Mouse (Mus musculus) liver, postnatal 0 days (tissue): ENCODE measurements at regions not wholly inside any gene's neighbourhood (a gene's known extent, or its start where the extent isn't known, plus 50 kb on each side); places are given as distances from the start of the nearest gene placed in this dataset.

ENCODE experiments used
- ATAC-seq: fragments of 200-750 bp; cut with Nextera tagmentation; 2 replicates; pipeline ENCODE4 v1.8.0; 2017; ENCODE audit warnings: mild to moderate bottlenecking, moderate library complexity
- DNase-seq: peaks from one replicate; pipeline ENCODE4 v3.0.0-alpha.2; 2016
- H3K27ac ChIP-seq: fragments of 300-500 bp; sonication (generic); 2 replicates; pipeline ENCODE4 v1.5.1; 2014; ENCODE audit warnings: antibody characterized with exemption, moderate library complexity, mild to moderate bottlenecking, low read depth
- H3K27me3 ChIP-seq: fragments of 300-500 bp; sonication (generic); 2 replicates; pipeline ENCODE4 v1.6.1; 2014; ENCODE audit warnings: low read length, control low read depth, mixed read lengths; ENCODE audit not compliant: insufficient read depth
- H3K36me3 ChIP-seq: fragments of 300-500 bp; sonication (generic); replicated peaks from 2 replicates; pipeline ENCODE4 v1.6.1; 2014; ENCODE audit warnings: mild to moderate bottlenecking, control low read depth, low read length, moderate library complexity, mixed read lengths; ENCODE audit not compliant: insufficient read depth
- H3K4me1 ChIP-seq: fragments of 300-500 bp; sonication (generic); 2 replicates; pipeline ENCODE4 v1.6.1; 2014; ENCODE audit warnings: antibody characterized with exemption, mild to moderate bottlenecking, control low read depth; ENCODE audit not compliant: insufficient read depth
- H3K4me2 ChIP-seq: fragments of 300-500 bp; sonication (generic); 2 replicates; pipeline ENCODE4 v1.6.1; 2014; ENCODE audit warnings: low read depth, mild to moderate bottlenecking, low read length, moderate library complexity, mixed read lengths
- H3K4me3 ChIP-seq: fragments of 300-500 bp; sonication (generic); 2 replicates; pipeline ENCODE4 v1.5.1; 2014; ENCODE audit warnings: low read depth, low read length
- H3K9ac ChIP-seq: fragments of 300-500 bp; sonication (generic); replicated peaks from 2 replicates; pipeline ENCODE4 v1.6.1; 2014; ENCODE audit warnings: mild to moderate bottlenecking, moderate library complexity
- H3K9me3 ChIP-seq: fragments of 300-500 bp; sonication (generic); 2 replicates; pipeline ENCODE4 v1.6.1; 2016; ENCODE audit warnings: mild to moderate bottlenecking, control low read depth, low read length, mixed read lengths
- CTCF ChIP-seq: sonication (generic); IDR thresholded peaks from 2 replicates; pipeline ENCODE4 v1.5.1; 2016; ENCODE audit warnings: antibody characterized with exemption, low read depth
- EP300 ChIP-seq: IDR thresholded peaks from 2 replicates; pipeline ENCODE4 v1.6.1; 2016; ENCODE audit warnings: antibody characterized with exemption, low read depth, mild to moderate bottlenecking
- WGBS: fragments of 180-500 bp; shearing (Covaris S2); extraction: QIAGEN DNeasy Blood & Tissue Kit; methylation state at CpG from one replicate; pipeline ENCODE4 v1.1.7; 2014; ENCODE audit not compliant: insufficient replicate concordance; 5-methylcytosine and 5-hydroxymethylcytosine counted together

- Histone ChIP-seq H3K27me3 (no peaks in the 10 kb centered on the region), H3K9ac (no peak overlapping the region), H3K9me3 (no peaks in the 10 kb centered on the region), H3K36me3 (no peaks in the 10 kb centered on the region), H3K4me1 (no peaks in the 10 kb centered on the region), H3K27ac (no peak overlapping the region), H3K4me2 (no peak overlapping the region), H3K4me3 (no peak overlapping the region)
- ATAC-seq (no peak), DNase-seq (no peak)
- WGBS = 58% methylated on average over 13 of the region's 13 CpGs
- no peak for TF ChIP-seq CTCF
- TF ChIP-seq EP300 = no peak
These were observed 361.6 kb upstream of the Cdh4 start for GRCm38 (mm10) chr2:179080462-179081274.

GRCm38 (mm10) chr2:179086915-179087314 lies 355.3 kb upstream of the Cdh4 start:
- Histone ChIP-seq H3K27ac (no peak overlapping the region), H3K4me2 (no peak overlapping the region), H3K4me3 (no peak overlapping the region), H3K9me3 (no peaks in the 10 kb centered on the region), H3K36me3 (no peaks in the 10 kb centered on the region), H3K4me1 (no peaks in the 10 kb centered on the region), H3K9ac (no peak overlapping the region), H3K27me3 (no peaks in the 10 kb centered on the region)
- ATAC-seq (no peak), DNase-seq (no peak)
- 75% methylated on average over 9 of the region's 9 CpGs for WGBS
- TF ChIP-seq EP300 (no peak), CTCF (no peak)

- 56% methylated on average over 3 of the region's 3 CpGs for WGBS
- no peaks in the 10 kb centered on the region for H3K27me3 ChIP-seq
- H3K4me3 ChIP-seq = no peak overlapping the region
- no peak overlapping the region for H3K9ac ChIP-seq
- no peak for DNase-seq
- H3K9me3 ChIP-seq = no peaks in the 10 kb centered on the region
- no peak for ATAC-seq
- no peak overlapping the region for H3K27ac ChIP-seq
- H3K36me3 ChIP-seq = no peaks in the 10 kb centered on the region
- no peaks in the 10 kb centered on the region for H3K4me1 ChIP-seq
- no peak overlapping the region for H3K4me2 ChIP-seq
- TF ChIP-seq CTCF (no peak), EP300 (no peak)
These were observed 350.8 kb upstream of the Cdh4 start for GRCm38 (mm10) chr2:179091480-179091879.

- H3K27ac ChIP-seq = no peak overlapping the region
- no peaks in the 10 kb centered on the region for H3K4me1 ChIP-seq
- no peaks in the 10 kb centered on the region for H3K9me3 ChIP-seq
- ATAC-seq (no peak), DNase-seq (no peak)
- WGBS = 77% methylated on average over 11 of the region's 11 CpGs
- no peak overlapping the region for H3K4me2 ChIP-seq
- no peaks in the 10 kb centered on the region for H3K27me3 ChIP-seq
- TF ChIP-seq CTCF (no peak), EP300 (no peak)
- no peak overlapping the region for H3K9ac ChIP-seq
- no peaks in the 10 kb centered on the region for H3K36me3 ChIP-seq
- no peak overlapping the region for H3K4me3 ChIP-seq
These were observed 348.2 kb upstream of the Cdh4 start for GRCm38 (mm10) chr2:179093996-179094395.

GRCm38 (mm10) chr2:179095981-179096380 lies 346.2 kb upstream of the Cdh4 start:
- TF ChIP-seq EP300 = no peak
- no peak for TF ChIP-seq CTCF
- no peak for ATAC-seq
- no peak for DNase-seq
- Histone ChIP-seq H3K4me1 (no peaks in the 10 kb centered on the region), H3K4me2 (no peak overlapping the region), H3K27ac (no peak overlapping the region), H3K9me3 (no peaks in the 10 kb centered on the region), H3K36me3 (no peaks in the 10 kb centered on the region), H3K27me3 (no peaks in the 10 kb centered on the region), H3K4me3 (no peak overlapping the region), H3K9ac (no peak overlapping the region)
- 81% methylated on average over 3 of the region's 3 CpGs for WGBS

GRCm38 (mm10) chr2:179096861-179097260 lies 345.4 kb upstream of the Cdh4 start:
- no peaks in the 10 kb centered on the region for H3K4me1 ChIP-seq
- no peak overlapping the region for H3K9ac ChIP-seq
- no peak overlapping the region for H3K4me3 ChIP-seq
- no peaks in the 10 kb centered on the region for H3K27me3 ChIP-seq
- no peak overlapping the region for H3K27ac ChIP-seq
- no peaks in the 10 kb centered on the region for H3K36me3 ChIP-seq
- no peak overlapping the region for H3K4me2 ChIP-seq
- TF ChIP-seq EP300 (no peak), CTCF (no peak)
- H3K9me3 ChIP-seq = no peaks in the 10 kb centered on the region
- 63% methylated on average over 4 of the region's 4 CpGs for WGBS
- ATAC-seq (no peak), DNase-seq (no peak)

GRCm38 (mm10) chr2:179099783-179100182 lies 342.4 kb upstream of the Cdh4 start:
- H3K4me2 ChIP-seq = no peak overlapping the region
- ATAC-seq (no peak), DNase-seq (no peak)
- no peaks in the 10 kb centered on the region for H3K9me3 ChIP-seq
- H3K4me1 ChIP-seq = no peaks in the 10 kb centered on the region
- no peak overlapping the region for H3K27ac ChIP-seq
- no peaks in the 10 kb centered on the region for H3K27me3 ChIP-seq
- H3K36me3 ChIP-seq = no peaks in the 10 kb centered on the region
- TF ChIP-seq EP300 (no peak), CTCF (no peak)
- H3K9ac ChIP-seq = no peak overlapping the region
- H3K4me3 ChIP-seq = no peak overlapping the region
- 61% methylated on average over 1 of the region's 1 CpGs for WGBS
